Mouse (Mus musculus): ENCODE data around the gene Lifr.

The Lifr gene

DNA sequence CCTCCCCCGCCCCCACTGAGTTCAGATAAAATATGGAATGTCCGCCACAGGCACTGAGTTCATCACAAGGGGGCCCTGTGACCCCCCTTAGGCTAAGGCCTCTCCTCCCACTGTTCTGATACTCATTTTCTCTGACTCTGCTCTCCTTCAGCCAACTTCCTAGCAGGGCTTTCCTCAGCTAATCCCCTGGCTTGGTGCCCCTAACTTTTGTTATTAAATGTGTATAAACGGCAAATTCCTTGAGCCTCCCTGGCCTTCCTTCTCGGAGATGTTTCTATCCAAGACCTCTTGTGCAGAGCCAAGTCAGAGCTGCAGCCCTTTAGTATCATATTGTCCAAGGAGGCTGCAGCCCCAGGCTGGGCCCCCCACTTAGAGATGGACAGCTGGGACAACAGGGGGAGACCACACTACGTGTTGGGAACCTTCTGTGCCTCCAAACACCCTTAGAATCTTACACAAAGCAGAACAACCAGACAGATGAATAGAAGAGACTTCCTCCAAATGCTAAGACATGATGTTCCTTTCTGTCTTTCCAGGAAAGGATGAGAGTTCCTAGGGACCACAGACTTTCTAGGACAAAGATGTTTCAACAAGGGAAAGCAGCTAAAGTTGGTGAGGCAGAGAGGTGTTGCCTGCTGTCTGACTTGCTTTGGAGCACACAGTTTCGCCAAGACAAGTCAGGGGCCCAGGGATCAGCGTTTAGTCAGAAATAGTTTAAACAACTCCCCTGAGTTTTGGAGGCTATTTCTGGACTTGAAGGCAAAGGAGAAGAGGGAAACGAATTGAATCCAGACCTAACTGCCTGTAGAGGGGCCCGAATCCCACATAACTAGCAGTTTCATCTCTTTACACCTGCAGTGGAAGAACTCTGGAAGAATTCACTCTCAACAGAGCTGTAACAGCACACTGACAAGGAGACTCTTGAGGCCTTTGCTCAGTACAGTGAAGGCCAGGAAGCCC lies 111.3 kb downstream of the Lifr start:
- no peak for DNase-seq (ENCODE audit: low read depth, low spot score)

DNA sequence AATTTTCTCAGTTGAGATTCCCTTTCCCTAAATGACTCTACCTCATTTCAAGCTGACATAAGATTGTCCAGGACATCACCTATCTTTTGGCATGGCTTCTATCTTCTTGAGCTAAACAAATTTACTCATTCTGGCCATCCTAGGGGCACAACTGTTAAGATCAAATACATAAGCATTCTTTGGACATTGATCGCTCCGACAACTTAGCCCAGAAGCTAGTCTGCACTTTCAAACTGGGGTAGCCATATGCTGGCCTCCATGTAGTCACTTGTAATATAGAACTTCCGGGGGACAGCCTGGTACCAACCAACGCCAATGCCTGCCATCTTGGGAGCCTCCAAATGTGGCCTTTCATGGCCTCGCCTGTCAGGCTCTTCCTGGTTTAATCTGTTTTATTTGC lies 112.6 kb downstream of the Lifr start:
- no peak for DNase-seq (ENCODE audit: low read depth, low spot score)

DNA sequence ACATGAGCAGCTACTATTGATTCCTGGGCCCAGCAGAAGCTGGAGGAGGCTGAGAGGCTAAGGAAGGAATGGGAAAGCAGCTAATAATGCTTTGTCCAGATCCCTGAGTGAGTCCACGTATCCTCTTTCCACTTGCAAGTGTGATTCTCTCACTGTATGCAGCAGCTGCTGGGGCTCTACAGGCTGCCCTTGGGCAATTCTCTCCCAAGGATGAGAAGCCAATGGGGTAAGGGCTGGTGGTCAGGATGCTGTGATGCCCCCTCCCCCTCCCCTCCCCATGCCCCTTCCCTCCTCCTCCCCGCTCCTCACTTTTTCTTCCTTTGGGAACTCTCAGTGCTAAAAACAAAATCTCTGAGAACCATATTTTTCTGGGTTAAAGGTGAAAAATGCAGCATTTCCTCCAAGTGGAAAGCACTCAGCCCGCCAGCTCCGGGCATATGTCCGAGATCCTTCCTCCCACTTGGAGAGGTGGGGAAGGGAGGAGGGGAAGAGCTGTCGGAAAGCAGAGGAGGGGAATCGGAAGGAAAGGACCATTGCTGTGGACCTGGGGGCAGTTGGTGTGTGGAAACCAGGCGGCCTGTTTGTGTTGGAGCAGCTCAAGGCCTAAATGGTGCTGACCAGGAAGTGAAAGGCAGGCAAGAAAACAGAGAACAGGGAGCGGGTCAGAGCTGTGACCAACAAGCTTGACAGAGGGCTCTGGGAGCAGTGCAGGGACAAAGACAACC lies 113.4 kb downstream of the Lifr start:
- DNase-seq (ENCODE audit: low read depth, low spot score) = no peak

DNA sequence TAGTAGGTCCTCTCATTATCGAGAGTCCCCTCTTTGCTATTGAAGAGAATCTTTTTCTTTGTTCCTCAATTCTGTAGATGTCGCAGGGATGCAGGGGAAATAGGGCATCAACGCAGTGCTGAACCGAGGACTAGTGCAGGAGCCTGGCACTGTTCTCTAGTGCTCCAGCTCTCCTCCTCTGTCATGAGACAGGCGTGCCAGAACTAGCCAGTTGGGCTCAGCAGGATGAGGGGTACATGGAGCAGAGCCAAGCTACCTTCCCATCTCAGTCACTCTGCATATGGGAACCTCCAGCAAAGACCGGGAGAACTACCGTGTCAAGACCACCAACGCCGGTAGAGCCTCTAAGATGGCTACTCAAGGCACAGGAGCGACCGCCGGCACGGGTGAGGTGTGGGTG lies 114.5 kb downstream of the Lifr start:
- DNase-seq (ENCODE audit: low read depth, low spot score) = no peak

DNA sequence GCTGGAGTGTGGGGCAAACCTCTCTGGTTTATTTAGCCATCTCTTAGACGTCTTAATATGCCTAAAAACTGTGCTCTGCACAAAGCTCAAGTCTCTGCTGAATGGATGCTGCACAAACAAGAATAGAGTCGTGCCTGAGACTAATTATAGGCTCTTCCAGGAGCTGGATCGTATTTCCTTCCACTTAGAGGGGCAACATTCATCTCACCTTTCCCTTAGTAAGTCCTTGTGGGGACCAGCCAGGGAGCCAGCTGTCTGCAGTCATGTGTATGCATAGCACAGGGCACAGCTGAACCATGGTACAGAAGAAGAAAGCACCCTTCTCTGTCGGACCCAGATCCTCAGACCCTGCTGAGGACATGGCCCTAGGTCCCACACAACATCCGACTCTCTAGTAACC lies 115.7 kb downstream of the Lifr start:
- DNase-seq (ENCODE audit: low read depth, low spot score) = peak; percentile 75

DNA sequence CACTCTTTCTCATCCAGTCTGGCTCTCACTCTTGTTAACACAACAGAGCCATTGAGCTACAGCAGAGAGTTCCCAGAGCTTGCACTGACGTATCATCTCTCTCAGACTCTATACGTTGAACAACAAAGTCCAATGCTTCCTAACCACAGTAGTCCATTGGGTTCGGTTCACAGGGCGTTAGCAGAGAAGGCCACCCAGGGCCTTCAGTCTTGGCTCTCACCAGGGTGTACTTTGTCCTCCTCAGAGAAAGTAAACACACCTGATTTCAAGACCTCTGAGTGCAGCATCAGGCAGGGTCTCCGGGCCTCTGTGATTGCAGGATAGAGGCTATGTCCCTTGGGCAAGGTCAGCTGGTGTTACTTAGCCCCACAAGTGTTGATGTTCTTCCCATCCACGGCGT lies 116.9 kb downstream of the Lifr start:
- no peak for DNase-seq (ENCODE audit: low read depth, low spot score)

DNA sequence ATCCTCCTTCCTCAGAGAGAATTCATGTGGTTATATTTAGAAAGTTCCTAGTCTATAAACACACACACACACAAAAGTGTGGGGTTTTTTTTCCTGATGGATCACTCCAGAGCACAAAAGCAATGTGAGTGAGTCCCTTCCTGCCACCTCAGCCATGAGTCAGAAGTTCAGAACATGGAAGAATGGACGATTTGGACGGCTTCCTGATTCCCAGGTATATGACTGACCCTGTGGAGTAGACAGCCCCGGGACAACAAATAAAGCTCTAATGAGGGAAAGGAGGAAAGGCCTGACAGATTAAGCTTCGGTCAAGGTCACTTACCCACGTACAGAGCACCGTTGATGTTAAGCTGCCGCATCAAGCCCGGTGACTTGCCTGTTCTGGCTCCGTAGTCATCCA lies 117.8 kb downstream of the Lifr start:
- DNase-seq (ENCODE audit: low read depth, low spot score) = no peak

DNA sequence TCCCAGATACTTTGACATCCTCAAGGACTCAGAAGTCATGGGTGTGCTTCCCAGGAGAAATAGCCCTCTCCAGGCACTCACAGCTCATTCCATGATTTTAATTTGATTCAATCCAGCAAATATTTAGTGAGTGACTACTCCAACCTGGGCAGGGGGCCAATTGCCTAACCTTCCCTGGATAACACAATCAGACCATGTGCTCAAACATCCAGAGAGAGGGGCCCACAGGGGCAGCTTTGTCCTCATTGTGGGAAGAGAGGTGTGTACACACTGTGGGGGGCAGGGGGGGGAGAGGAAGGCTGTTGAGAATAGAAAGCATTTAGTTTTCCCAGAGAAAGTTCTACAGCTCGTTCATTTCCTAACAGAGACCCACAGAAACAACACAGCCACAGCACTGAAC lies 123.3 kb downstream of the Lifr start:
- no peak for DNase-seq (ENCODE audit: low read depth, low spot score)

DNA sequence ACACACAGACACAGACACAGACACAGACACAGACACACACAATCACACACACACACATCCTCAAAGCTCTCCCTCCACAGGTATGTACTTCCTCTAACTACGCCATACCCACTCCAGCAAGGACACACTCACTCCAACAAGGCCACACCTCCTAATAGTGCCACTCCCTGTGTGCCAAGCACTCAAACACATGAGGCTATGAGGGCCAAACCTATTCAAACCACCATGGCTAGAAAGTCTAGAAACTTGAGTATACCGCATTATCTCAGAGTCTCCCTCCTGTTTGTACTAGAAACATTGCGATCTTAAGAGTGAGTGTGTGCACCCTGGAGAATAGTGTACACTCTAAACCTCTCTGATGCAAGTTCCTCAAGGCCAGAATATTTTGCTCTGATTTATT lies 125.4 kb downstream of the Lifr start:
- no peak for DNase-seq (ENCODE audit: low read depth, low spot score)

DNA sequence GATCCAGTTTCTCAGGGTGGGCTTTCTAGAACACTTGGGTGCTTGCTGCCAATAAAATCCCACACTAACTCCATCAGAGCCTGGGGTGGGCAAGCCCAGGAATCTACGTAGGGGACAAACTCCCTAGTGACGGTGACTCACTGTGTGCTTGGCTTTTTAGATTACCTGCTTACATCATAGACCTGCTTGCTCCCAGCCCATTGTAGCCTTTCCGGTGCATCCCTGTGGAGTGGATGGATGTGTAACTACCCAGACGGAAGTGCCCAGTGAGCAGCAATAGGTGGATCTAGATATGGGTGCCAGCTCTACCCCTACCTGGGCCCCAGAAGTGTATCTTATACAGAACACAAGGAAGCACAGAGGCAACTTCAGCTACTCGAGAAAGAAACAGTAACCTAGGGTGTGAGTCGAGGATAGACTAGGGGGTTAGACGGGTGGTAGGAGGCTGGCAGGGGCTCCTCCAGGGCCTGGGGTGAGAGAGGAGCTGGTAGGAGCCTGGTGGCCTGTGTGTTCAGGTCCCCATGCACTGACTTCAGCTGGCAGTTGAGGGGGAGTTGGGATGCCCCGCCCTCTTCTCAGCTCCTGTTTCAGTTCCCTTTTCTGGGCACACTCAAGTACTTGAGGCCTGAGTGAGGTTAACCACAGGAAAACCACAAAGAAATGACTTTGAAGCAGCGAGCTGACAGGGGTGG lies 126.3 kb downstream of the Lifr start:
- DNase-seq (ENCODE audit: low read depth, low spot score) = no peak

DNA sequence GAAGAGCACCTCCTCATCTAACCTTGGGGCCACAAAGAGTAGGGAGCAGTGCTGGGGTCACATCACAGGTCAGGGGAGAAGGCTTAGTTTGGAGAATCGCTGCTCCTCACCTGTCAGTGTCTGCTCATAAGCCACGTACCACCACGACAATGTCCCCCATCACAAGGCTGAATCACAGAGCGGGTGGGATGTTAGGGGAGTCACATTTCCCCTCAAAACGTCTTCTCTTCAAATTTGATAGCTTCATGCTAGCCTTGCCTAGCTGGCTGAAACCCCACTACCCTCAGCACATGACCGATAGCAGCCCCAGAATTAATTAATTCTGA lies 126.8 kb downstream of the Lifr start:
- DNase-seq (ENCODE audit: low read depth, low spot score) = no peak

DNA sequence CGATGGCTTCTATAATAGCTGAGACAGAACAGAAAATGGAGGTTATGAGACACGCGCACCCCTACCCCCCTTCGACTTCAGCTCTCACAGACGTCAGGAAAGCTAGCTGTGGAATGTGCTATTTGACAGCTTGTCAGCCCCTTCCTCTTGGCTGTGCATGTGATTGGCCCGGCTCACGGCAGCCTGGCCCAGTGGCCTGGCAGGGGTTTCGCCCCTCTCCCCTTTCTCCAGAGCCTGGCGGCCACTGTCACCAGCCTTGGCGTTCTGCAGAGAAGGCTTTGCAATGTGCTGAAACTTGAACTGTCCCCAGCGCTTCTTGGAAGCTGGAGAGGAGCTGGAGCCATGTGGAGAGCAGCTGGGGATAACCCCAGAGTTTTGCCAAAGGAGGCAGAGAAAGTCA lies 132.4 kb downstream of the Lifr start:
- DNase-seq (ENCODE audit: low read depth, low spot score) = peak; percentile 91

DNA sequence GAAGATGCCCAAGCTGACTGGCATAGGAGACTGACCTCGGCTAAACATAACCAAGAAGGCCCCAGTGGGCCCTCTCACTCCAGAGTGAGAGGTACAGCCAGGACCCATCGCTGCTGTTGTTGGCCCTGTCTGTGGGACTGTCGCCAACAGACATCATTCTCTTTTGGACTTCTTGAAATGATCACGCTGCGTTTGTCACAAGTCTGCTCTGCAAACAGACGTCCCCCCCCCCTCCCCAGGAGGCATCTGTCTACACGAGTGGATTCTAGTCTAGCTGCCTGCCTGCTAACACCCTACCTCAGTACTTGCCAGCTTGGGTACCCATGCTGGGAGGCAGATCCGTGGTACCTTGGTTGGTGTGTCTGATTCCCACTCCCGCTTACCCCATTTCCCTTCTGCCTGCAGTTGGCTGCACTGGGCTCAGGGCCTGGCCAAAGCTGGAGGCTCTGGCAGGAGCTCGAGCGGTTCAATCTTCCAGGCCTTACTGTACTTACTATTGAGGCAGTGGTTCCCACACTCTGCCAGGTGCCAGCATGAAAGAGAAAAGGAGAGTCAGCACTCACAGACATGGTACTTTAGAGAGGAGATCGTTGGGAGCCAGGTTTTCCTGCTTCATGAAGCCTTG lies 133.8 kb downstream of the Lifr start:
- peak; percentile 74 for DNase-seq (ENCODE audit: low read depth, low spot score)

DNA sequence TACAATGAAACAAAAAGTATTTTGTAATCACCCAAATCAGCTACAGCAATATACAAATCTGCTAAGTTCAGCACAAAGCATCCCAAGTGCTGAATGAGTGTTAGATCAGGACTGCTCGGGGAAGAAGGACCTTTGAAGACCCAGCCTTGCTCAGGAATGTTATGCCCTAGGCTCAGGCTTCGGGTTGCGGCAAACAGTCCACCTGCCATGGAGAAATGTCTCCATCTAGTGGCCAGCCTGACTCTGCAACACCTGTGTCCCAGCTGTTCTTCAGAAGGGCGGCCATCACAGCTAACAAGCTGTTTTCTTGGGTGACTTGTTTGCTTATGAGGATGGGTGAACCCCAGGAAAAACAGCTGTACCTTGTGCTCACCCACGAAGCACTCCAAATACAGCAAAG lies 135.8 kb downstream of the Lifr start:
- peak; percentile 84 for DNase-seq (ENCODE audit: low read depth, low spot score)

DNA sequence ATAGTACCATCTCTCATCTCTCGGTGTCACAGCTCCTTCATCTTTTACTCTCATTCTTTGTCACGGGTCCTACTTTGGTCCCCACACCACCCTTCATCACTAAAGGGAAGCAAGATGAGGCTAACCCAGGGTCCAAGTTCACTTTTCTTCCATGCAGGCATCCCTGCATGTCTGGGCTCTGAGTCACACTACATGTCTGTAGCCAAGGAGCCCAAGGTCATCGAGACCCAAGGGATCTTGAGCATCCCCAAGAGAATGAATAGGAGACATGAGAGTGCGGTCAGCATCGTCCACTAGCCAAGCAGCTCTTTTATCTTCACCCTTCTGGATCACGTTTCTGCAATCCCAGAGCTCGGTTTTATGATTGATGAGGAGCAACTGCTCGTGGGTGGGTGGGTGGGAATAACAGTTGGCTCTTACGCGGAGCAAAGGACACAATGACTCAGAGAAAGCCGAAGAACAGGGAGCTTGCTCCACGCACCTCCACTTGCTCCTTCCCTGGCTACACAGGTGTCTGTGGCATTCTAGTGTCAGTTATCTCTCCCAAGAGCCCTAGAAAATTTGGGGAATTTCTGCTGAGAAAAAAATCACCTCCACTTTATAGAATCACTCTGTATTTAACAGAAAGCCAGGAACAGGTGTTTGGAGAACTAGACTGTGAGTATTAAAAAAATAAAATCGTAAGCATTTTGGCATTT lies 143.1 kb downstream of the Lifr start:
- no peak for DNase-seq (ENCODE audit: low read depth, low spot score)

DNA sequence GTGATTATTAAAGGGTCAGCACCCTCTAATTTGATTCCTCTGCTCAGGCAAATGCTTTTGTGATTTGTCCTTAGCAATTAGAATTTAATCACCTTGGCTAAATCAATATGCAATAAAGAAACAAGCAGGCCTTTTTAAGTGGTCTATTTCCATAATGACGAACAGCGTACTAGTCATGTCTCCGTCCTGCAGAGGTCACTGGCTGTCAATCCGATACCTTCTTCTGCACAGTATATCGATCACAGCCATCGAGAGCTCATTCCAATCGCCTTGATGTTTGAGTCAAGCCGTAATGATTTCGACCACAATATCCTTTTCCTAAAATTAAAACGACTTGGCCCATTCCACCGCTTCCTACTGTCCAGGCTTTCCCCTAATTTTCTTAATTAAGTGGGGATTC lies 149.5 kb downstream of the Lifr start:
- no peak for DNase-seq (ENCODE audit: low read depth, low spot score)

DNA sequence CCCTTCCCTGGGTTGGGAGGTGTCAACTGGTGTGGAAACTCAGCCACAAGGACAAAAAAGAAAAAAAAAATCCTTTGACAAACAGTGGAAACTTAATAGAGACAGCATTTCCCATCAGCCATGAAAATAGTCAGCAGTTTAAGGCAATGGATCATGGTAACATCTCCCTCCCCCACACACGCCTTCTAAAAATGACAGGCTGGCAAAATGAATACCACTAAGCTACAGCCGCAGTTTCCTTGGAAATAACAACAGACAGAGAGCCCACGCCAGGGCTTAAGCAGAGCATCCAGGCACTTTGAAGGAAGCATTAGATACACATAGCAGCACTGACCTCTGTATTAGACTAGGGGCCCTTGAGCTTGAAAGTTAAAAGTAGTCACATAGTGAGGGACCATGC lies 150.5 kb downstream of the Lifr start:
- DNase-seq (ENCODE audit: low read depth, low spot score) = no peak

DNA sequence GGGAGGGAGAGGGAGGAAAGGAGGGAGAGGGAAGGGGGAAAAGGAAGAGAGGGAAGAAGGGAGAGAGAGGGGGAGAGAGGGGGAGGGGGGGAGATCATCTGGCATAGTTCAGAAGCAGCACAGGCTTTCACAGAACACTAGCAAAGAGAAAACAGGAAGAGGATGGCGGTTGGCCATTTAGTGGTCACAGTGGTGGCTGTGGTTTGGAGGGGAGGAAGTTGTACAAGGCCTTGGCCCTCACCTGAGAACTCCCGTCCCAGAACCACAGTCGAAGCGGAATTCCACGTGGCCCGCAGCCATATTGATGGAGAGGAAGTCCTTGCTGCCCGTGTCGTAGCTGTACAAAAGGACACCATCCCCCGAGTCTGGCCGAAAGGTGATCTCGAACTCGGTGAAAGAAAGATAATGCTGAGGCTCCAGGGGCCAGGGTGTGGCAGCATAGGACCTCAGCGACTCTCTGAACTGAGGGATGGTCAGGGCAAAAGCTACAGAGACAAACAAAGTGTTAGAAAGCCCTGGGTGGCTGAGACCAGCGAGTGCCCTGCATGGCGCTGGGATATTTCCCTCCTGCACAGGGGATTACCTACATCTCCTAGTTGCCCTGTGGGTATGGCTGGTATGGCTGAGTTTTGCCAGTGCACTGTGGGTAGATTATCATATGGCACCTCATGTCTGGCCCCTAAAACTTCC lies 151.9 kb downstream of the Lifr start:
- no peak for DNase-seq (ENCODE audit: low read depth, low spot score)

All from skeletal muscle tissue, adult 2 months (tissue).